Mouse (Mus musculus) adrenal gland, postnatal 14 days (tissue): ENCODE measurements around the gene Wdr31. TPM values are rescaled to one million over a fixed set of nuclear protein-coding genes. Genes with fewer than 3 reads are reported as not detected.
"Not testable (repeated sequence)": the region's sequence is repeated elsewhere in the genome, so short reads cannot be mapped to it uniquely, and the experiment has no call there.

Source experiments
- DNase-seq: peaks from one replicate; pipeline ENCODE4 v3.0.0; 2021; ENCODE audit warnings: mixed read lengths
- total RNA-seq: library from RNA; stranded (reverse); gene quantifications from 2 replicates; pipeline ENCODE4 v1.2.3, GENCODE M21; 2021

The Wdr31 gene
- total RNA-seq, 1 experiment from 2014 or later: 1.7 TPM

- DNase-seq: peak; percentile 67
These were observed 25.2 kb upstream of the Wdr31 start for GRCm38 (mm10) chr4:62495946-62496345.

GRCm38 (mm10) chr4:62494230-62494629 is 23.5 kb upstream of the Wdr31 start:
- no peak for DNase-seq

DNA sequence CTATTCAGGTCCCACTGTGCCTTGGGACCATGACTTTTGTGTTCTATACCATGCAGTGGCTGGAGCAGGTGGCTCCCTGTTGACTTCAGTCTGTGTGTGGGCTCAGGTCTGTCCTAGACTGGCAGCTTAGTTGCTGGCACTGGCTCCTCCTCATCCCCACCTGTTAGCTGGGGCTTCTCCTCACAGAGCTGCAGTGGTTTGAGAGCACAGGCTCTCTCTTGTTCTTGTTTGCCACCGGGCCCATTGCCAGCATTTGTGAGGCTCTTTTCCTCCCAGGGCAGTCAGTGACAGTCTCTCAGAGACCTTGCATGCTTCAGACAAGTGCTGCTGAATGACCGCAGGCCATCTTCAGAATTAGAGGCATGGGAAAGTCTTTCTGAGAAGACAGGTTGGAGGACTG is 22.0 kb upstream of the Wdr31 start:
- DNase-seq: no peak

DNA sequence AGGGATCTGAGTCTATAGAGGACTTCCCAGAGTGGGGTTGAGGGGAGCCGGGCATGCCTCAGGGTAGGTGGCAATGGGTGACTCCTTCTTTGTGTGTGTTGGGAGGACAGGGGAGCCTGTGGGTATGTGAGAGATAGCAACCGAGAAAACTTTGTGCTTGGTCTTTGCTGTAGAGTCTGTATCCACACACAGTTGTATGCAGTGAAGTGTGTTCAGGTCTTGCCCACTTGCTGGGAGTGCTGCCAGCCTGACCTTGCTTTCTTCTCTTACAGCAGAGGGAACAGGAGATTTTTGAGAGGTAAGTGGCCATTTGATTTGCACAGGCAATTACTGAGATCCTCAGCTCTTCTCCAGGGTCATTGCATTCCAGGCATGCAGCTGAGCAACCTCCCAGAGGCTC is 17.2 kb upstream of the Wdr31 start:
- no peak for DNase-seq

GRCm38 (mm10) chr4:62487172-62487571 is 16.5 kb upstream of the Wdr31 start:
- no peak for DNase-seq

DNA sequence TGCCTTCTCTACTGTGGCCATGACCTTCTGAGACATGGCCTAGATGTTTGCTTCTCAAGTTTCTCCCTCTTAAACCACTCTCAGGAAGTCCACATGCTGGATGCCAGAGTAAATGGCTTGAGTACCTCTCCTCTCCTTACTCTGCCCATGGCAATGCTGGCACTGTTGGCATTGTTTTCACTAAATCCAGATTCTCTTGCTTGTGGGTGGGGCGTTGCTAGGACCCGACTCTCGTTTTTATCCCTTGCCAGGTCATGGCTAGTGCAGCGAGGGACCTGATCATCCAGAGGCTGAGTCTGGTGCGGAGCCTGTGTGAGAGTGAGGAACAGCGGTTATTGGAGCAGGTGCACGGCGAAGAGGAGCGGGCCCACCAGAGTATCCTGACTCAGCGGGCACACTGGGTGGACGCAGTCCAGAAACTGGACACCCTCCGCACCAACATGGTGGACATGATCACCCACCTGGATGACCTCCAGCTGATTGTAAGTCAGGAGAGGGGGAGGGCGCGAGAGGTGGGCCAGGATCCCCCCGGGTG is 15.5 kb upstream of the Wdr31 start:
- DNase-seq: no peak

- peak; percentile 45 for DNase-seq
These were observed 14.9 kb upstream of the Wdr31 start for GRCm38 (mm10) chr4:62485450-62486161.

DNA sequence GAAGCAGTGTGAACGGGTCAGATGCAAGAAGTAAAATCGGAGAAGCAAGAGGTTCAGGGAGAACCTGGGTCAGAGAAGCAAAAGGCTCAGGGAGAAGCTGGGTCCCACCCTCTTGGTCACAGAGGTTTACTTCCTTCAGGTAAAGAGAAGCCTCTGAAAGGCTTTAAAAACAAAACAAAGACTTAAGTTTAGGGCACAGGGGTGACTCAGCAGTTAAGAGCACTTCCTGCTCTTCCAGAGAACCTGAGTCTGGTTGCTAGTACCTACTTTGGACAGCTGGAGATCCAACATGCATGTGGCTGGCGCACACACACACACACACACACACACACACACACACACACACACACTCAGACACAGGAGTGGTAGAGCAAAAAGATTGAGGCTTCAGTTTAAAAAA is 14.2 kb upstream of the Wdr31 start:
- DNase-seq: no peak

- peak; percentile 45 for DNase-seq
These were observed 10.3 kb upstream of the Wdr31 start for GRCm38 (mm10) chr4:62480709-62481605.

DNA sequence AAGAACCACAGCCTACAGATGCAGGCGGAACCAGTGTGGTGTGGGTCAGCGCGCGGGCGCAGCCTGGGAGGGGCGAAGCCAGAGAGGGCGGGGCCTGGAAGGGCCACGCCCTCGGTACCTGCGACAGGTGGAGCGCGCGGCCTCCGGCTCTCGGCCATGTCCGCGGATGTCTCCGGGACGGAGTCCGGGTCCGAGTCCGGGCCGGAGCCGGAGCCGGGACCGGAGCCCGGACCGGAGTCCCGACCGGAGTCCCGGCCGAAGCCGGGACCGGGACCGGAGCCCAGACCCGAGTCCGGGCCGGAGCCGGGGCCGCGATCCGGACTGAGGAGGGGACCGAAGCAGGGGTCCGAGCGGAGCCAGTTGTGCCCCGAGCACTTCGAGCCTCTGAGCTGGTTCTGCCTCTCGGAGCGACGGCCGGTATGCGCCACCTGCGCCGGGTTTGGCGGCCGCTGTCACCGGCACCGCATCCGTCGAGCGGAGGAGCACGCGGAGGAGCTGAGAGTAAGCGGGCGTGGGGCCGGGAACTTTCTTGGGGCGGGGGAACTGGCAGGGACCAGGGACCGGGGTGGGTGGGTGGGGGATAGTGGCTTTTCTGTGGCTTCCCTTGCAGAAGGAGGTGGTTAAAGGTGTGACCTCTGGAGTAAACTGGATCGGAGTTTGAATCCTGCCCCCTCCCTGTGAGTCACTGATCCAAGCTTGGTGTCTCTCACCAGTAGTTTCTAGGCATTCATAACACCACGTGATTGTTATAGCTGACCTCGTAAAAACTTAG is 9.4 kb upstream of the Wdr31 start, which contains the start of gene Bspry:
Gene Bspry, plus strand, starts transcription at position 117 of the 772 bp plus-strand sequence.
- peak; percentile 55 for DNase-seq

GRCm38 (mm10) chr4:62479593-62479936 is 8.9 kb upstream of the Wdr31 start:
- DNase-seq: not testable (repeated sequence)

DNA sequence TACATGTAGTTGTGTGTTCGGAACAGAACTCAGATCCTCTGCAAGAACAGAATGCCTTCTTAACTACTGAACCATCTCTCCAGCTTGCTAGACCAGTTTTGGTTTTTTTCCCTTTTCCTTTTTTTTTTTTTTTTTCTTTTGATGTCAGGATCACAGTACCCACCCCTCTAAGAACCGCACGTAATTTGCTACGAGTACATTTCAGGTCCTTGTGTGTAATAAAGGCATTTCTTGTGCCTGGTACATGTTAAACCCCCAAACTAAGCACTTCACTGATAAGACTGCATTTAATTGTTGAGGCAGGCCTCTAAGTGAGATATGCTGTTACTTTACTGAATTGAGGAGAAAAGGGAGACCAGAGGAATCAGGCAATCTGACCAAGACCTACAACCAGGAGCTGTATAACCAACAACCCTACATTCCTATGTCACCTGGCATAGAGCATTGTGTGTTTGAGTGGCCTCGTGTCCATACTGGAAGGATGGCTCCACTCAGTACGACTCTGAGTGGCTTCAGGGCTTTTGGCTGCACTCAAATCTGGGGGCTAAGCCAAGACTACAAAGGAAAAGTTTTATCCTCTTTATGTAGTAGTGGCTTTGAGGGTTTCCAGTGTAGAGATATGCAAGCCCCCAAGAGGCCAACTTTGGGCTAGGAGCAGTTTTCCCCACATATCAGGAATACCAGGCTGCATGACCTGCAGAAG is 7.0 kb upstream of the Wdr31 start:
- no peak for DNase-seq

GRCm38 (mm10) chr4:62475793-62476192 is 5.1 kb upstream of the Wdr31 start:
- no peak for DNase-seq

- no peak for DNase-seq
These were observed 4.4 kb upstream of the Wdr31 start for GRCm38 (mm10) chr4:62475131-62475530.

DNA sequence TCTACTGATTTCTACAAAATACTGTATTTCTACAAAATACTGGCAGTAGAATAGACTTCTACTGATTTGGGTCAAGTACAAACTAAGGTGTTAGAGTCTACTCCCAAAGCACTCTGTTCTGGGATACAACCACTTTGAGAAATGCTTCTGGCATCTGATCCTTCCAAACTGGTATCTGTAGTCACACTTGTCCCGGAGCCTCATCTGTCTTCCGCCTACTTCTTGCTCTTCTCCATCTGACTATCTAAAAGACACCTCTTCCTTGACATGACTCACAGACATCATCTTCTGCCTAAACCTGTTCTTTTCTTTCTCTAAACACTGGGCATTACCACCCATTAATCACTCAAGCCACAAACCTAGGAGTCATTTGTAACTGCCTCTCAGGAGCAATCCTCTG is 1.4 kb upstream of the Wdr31 start:
- DNase-seq: no peak

DNA sequence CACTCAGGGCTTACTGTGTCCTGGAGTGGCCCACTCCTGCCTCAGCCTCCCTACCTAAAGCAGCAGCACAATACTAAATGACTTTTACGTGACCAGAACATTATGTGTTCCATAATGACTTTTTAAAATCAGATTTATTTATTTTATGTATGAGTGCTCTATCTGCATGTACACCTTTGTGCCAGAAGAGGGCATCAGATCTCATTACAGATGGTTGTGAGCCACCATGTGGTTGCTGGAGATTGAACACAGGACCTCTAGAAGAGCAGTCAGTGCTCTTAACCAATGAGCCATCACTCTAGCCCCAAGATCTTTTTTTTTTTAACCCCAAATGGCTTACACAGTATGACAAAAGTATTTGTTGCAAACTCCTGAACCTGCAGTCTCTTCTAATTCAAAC is 2.5 kb downstream of the Wdr31 start:
- no peak for DNase-seq

- DNase-seq: no peak
These were observed 7.6 kb downstream of the Wdr31 start for GRCm38 (mm10) chr4:62463124-62463523.

DNA sequence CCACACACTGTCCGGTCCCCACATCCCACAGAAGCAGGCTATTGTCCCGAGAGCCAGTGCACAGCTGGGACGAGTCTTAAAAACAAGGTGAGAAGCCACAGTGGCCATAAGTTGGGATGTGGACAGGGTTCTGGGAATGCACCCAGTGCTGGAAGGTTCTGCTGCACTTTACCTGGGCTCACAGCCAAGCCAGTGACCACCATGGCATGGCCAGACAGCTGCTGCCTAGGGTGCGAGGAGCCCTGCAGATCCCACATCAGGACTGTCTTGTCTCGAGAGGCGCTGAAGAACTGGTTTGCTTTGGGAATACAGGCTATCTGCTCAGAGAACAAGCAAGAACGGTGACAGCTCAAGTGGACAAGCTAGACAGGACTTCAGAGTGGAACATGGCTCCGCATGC is 10.3 kb downstream of the Wdr31 start:
- DNase-seq: no peak

DNA sequence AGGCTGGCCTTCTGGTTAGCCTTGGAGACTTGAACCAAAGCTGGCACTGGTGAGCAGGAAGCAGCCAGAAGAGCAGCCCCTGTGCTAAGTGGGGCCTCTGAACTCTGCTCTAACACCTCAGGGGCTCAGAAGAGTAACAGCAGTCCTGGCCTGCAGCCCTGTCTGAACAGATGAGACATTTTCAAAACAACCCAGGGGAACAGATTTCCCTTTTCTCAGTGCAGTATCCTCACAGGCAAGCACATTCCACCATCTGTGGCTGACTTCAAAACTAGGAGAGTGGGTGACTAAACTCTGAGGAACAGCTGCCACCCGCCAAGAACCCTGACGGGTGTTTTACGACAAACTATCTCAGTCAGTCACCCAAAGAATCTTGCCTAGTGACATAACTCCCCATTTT is 11.6 kb downstream of the Wdr31 start:
- no peak for DNase-seq

GRCm38 (mm10) chr4:62454995-62455394 is 15.7 kb downstream of the Wdr31 start:
- DNase-seq: peak; percentile 61

GRCm38 (mm10) chr4:62440986-62441385 is 29.7 kb downstream of the Wdr31 start:
- no peak for DNase-seq

- DNase-seq: no peak
These were observed 30.2 kb downstream of the Wdr31 start for GRCm38 (mm10) chr4:62440544-62440943.
